Mouse (Mus musculus): ENCODE data around the gene Ccdc124.

- no peak for TF ChIP-seq POLR2A (IDR thresholded peaks at IDR 0.05; ENCODE audit: control insufficient read depth, extremely low read depth, insufficient read depth, low read length, poor library complexity)
- no peak for TF ChIP-seq CTCF (IDR thresholded peaks at IDR 0.05; ENCODE audit: borderline replicate concordance, control insufficient read depth, extremely low read depth, insufficient read depth, low read length, poor library complexity)
Observed at GRCm38 (mm10) chr8:70904532-70904931, 30.8 kb upstream of the Ccdc124 start.
